Mouse (Mus musculus) heart, embryonic 11.5 days (tissue): Measurements from ENCODE around the gene Nom1. TPM values are rescaled to one million over a fixed set of nuclear protein-coding genes. Genes with fewer than 3 reads are reported as not detected.
A peak's percentile ranks its signal among the peaks of the same experiment; 100 is the strongest.

ENCODE experiments used
- ATAC-seq: fragments of 200-750 bp; cut with Nextera tagmentation; replicated peaks from 2 replicates; pipeline ENCODE4 v1.8.0; 2017; ENCODE audit warnings: moderate library complexity; ENCODE audit not compliant: insufficient number of reproducible peaks, low FRiP score, low TSS enrichment
- H3K27ac ChIP-seq: fragments of 300-500 bp; sonication (generic); 2 replicates; pipeline ENCODE4 v1.5.1; 2014; ENCODE audit warnings: mild to moderate bottlenecking, low read depth, low read length
- H3K27me3 ChIP-seq: fragments of 300-500 bp; sonication (generic); 2 replicates; pipeline ENCODE4 v1.6.1; 2014; ENCODE audit warnings: mild to moderate bottlenecking, low read length, mixed read lengths; ENCODE audit not compliant: control insufficient read depth, insufficient read depth
- H3K36me3 ChIP-seq: fragments of 300-500 bp; sonication (generic); 2 replicates; pipeline ENCODE4 v1.6.1; 2014; ENCODE audit warnings: mild to moderate bottlenecking, low read length, moderate library complexity, mixed read lengths; ENCODE audit not compliant: control insufficient read depth, insufficient read depth
- H3K4me1 ChIP-seq: fragments of 300-500 bp; sonication (generic); 2 replicates; pipeline ENCODE4 v1.6.1; 2014; ENCODE audit warnings: low read length; ENCODE audit not compliant: control insufficient read depth, insufficient read depth
- H3K4me2 ChIP-seq: fragments of 300-500 bp; sonication (generic); 2 replicates; pipeline ENCODE4 v1.6.1; 2014; ENCODE audit warnings: mild to moderate bottlenecking, moderate library complexity
- H3K4me3 ChIP-seq: fragments of 300-500 bp; sonication (generic); 2 replicates; pipeline ENCODE4 v1.5.1; 2014; ENCODE audit warnings: low read depth, low read length
- H3K9ac ChIP-seq: fragments of 300-500 bp; sonication (generic); 2 replicates; pipeline ENCODE4 v1.6.1; 2014; ENCODE audit warnings: mild to moderate bottlenecking, low read depth, low read length, moderate library complexity
- H3K9me3 ChIP-seq: fragments of 300-500 bp; sonication (generic); replicated peaks from 2 replicates; pipeline ENCODE4 v1.6.1; 2016; ENCODE audit warnings: low read length; ENCODE audit not compliant: control insufficient read depth
- WGBS: fragments of 180-500 bp; shearing (Covaris S2); extraction: QIAGEN DNeasy Blood & Tissue Kit; methylation state at CpG from one replicate; pipeline ENCODE4 v1.1.7; 2014; ENCODE audit not compliant: insufficient replicate concordance; 5-methylcytosine and 5-hydroxymethylcytosine counted together
- polyA plus RNA-seq: library from polyadenylated mRNA; unstranded; fragments of >200 nt; fragmentation: Nextera tagmentation; extraction: Ambion mirVana; gene quantifications from 2 replicates; pipeline ENCODE4 v1.2.1, GENCODE M21; 2014

Nom1 gene
- polyA plus RNA-seq, 1 experiment from 2014 or later: 14.9 TPM

DNA sequence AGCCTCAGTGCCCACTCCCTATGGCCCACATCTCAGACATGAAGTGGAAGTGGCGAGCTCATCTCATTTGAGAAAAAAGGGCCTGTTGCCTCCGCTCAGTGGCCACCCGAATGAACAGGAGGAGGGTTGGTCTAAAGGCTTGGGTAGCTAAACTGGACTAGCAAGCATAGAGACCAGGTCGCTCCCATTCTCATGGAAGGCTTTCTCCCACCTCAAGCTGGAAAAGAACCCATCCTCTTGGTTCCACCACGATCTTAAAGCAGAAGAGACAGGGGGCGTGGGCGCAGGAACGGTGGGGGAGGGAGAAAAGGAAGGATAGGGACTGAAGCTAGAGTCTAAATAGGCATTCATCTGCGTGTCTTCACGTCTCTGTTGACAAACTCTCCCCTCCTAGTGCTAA, 40.6 kb downstream of the Nom1 start:
- Histone ChIP-seq H3K9ac (no peak overlapping the region), H3K27me3 (peaks cover 99% of the 10 kb centered on the region), H3K9me3 (no peaks in the 10 kb centered on the region), H3K27ac (no peak overlapping the region), H3K4me3 (no peak overlapping the region), H3K4me1 (peaks cover 8% of the 10 kb centered on the region), H3K4me2 (no peak overlapping the region), H3K36me3 (no peaks in the 10 kb centered on the region)
- WGBS: 2% methylated on average over 10 of the region's 10 CpGs
- ATAC-seq: no peak

DNA sequence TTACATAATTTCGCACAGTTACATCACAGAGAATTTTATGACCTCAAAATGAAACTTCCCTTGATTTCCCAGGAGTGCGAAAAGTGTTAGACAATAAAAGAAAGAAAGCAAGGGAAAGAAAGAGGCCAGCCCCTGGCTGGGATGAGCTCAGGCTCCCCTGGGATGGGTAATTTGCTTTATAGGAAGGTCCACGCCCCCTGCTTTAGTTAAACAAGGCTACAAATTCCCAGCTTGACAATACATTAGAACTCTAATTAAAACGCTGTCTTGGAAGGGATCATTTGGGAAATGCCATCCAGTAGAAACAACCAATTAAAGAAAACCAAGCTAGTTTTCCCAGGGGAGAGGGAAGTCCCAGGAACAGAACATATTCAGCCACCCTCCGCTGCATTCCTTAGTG, 41.1 kb downstream of the Nom1 start:
- Histone ChIP-seq H3K36me3 (no peaks in the 10 kb centered on the region), H3K4me3 (no peak overlapping the region), H3K27ac (no peak overlapping the region), H3K27me3 (peaks cover 99% of the 10 kb centered on the region), H3K4me2 (no peak overlapping the region), H3K4me1 (peaks cover 8% of the 10 kb centered on the region), H3K9me3 (no peaks in the 10 kb centered on the region), H3K9ac (no peak overlapping the region)
- no peak for ATAC-seq
- WGBS: 3% methylated on average over 5 of the region's 5 CpGs

DNA sequence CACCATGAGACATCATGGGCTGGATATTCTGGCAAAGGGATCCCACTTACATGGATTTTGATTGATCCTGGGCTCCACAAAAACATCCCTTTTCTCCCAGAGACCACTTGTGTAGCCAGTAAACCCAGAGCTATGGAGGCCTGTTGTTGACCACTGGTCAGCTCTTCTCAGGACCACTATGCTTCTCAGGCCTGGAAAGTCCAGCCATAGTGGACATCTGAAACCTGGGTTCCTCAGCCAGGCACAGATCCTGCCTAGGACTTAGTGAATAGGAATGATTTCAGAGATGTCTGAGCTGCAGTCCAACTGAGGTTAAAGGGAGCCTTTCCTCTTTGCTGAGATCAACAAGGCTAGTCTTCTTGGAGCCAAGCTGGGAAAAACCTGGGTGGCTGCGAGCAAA, 41.6 kb downstream of the Nom1 start:
- WGBS: 9% methylated on average over 1 of the region's 1 CpGs
- Histone ChIP-seq H3K27ac (no peak overlapping the region), H3K4me2 (no peak overlapping the region), H3K9ac (no peak overlapping the region), H3K36me3 (no peaks in the 10 kb centered on the region), H3K27me3 (peaks cover 99% of the 10 kb centered on the region), H3K9me3 (no peaks in the 10 kb centered on the region), H3K4me3 (no peak overlapping the region), H3K4me1 (peaks cover 8% of the 10 kb centered on the region)
- ATAC-seq: no peak

DNA sequence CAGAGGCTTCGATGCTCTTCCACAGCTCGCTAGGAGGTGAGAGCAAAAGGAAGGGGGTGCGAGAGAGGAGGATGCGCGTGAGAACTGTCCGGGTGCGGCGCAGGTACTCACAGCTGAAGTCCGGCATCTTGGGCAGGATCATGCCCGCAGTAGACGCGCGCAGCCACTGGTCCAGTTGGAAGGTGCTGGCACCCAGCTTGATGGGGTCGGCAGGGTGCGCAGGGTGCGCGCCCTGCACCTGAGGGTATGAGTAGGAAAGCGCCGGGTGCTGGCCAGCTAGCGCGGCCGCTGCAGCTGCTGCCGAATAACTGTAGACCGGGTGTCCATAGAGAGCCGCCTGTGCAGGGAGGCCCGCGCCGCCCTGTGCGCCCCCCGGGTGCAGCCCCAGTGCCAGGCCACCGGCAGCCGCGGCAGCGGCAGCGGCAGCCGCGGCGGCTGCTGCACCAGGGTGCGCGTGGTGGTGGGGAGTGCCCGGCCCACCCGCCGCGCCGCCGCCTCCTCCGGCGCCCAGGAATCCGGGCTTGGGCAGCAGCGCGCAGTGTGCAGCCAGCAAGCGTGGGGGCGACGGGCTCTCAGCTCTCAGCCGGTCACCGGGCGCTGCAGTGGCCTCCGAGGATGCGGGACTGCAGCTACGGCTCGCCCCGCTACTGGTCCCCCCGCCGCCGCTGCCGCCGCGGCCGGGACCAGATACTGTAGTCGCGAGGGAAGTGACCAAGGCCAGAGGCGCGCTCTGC, 43.2 kb downstream of the Nom1 start:
- whole genome bisulfite sequencing: 1% methylated on average over 72 of the region's 73 CpGs
- Histone ChIP-seq H3K4me2 (peak overlapping the region; percentile 69), H3K27ac (no peak overlapping the region), H3K9ac (no peak overlapping the region), H3K36me3 (no peaks in the 10 kb centered on the region), H3K4me1 (peaks cover 8% of the 10 kb centered on the region), H3K4me3 (peak overlapping the region; percentile 31), H3K27me3 (peaks cover 98% of the 10 kb centered on the region), H3K9me3 (no peaks in the 10 kb centered on the region)
- no peak for ATAC-seq

DNA sequence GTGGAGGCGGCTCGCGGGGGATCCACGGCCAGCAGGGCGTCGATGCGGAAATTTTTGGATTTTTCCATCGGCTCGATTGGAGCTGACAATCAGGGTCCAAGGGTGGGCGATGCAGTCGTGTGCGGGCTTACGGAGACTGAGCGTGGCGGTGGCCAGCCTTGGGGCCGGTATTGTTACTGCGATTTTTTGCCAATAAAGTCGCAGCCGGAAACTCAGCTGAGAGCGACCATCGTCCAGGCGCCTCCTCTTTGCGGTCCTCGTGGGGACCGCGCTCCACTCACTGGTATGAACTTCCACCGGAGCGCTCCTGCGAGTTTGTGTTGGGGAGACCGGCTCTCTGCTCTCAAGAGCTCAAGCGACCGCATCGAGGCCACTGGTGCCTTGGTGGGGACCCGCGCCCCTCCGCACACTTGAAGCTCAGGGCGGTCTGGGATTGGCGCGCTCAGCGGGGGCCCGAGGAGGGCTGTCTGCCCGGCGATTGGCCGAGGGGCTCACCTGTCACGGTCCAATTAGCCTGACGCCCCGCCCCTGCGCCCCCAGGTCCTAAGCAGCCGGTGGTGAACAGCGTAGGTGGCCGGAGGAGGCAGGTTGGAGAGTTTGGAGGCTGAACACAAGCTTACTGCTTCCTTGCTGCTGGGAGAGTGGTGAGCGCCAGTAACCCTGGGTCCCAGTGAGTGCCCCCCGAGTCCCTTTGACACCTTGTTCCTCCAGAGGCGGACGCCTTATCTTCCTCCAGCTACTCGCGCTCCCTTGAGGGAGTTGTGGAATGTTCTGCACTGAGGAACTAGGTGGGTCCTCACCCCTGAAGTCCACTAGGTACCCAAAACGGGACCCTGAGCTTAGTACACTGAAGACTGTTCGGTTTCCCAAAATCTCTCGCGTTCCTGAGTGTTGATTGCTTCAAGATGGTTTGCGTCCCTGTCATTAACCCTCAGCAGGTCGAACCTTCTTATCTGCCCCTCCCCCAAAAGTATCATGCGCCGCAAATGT, 44.0 kb downstream of the Nom1 start, which contains the start of gene Mnx1:
Gene Mnx1, minus strand, starts transcription at position 263 of the 990 bp plus-strand sequence.
- Histone ChIP-seq H3K4me1 (peaks cover 8% of the 10 kb centered on the region), H3K27me3 (peaks cover 98% of the 10 kb centered on the region), H3K36me3 (no peaks in the 10 kb centered on the region), H3K9ac (no peak within 1 kb of the TSS), H3K4me2 (peak within 1 kb of the TSS; percentile 69), H3K27ac (no peak within 1 kb of the TSS), H3K9me3 (no peaks in the 10 kb centered on the region), H3K4me3 (peak within 1 kb of the TSS; percentile 31)
- ATAC-seq: peak; percentile 33
- under 1% methylated on average over 65 of the region's 65 CpGs for WGBS

DNA sequence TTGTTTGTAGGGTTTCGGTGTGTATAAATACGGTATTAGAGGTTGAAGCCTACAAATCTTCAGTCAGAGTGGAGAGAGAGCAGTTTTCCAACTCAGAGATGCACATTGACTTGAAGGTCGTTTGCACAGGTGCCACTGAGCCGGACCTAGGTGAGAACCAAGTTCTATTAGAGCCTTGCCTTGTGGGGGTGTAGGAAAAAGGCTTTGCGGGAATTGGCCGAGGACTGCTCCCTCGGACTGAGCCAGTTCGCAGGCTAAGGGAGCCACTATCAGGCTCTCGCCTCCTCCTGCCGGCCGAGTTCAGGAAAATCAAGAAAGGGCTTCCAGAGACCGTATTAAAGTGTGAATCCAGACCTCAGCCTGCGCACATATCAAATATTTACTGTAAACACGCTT, 44.7 kb downstream of the Nom1 start:
- no peak for ATAC-seq
- H3K36me3 ChIP-seq: no peaks in the 10 kb centered on the region
- no peaks in the 10 kb centered on the region for H3K9me3 ChIP-seq
- H3K27me3 ChIP-seq: peaks cover 98% of the 10 kb centered on the region
- H3K9ac ChIP-seq: no peak overlapping the region
- WGBS: 2% methylated on average over 14 of the region's 14 CpGs
- H3K4me3 ChIP-seq: no peak overlapping the region
- H3K4me1 ChIP-seq: peaks cover 8% of the 10 kb centered on the region
- H3K27ac ChIP-seq: no peak overlapping the region
- H3K4me2 ChIP-seq: no peak overlapping the region

DNA sequence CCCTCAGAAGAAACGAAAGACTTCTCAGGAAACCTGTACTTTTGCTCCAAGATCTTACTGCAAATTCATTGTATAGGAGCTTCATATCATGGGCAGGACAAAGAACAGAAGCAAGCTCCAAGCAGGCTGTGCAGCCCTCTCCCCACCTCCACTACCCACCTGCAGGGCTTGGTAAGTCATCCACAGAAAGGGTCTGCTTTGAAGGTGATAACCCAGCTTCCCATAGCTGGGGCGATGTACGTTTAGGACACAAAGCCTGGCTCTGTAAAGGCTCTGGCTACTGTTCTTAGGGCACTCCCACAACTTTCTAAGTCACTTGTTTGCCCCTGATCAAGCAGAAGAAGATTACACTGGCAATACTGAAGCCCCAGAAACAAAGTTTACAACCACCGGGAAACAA, 49.3 kb downstream of the Nom1 start:
- Histone ChIP-seq H3K27me3 (peaks cover 97% of the 10 kb centered on the region), H3K27ac (no peak overlapping the region), H3K4me1 (no peaks in the 10 kb centered on the region), H3K36me3 (no peaks in the 10 kb centered on the region), H3K9me3 (no peaks in the 10 kb centered on the region), H3K9ac (no peak overlapping the region), H3K4me3 (no peak overlapping the region), H3K4me2 (no peak overlapping the region)
- WGBS: 7% methylated on average over 4 of the region's 4 CpGs
- no peak for ATAC-seq

DNA sequence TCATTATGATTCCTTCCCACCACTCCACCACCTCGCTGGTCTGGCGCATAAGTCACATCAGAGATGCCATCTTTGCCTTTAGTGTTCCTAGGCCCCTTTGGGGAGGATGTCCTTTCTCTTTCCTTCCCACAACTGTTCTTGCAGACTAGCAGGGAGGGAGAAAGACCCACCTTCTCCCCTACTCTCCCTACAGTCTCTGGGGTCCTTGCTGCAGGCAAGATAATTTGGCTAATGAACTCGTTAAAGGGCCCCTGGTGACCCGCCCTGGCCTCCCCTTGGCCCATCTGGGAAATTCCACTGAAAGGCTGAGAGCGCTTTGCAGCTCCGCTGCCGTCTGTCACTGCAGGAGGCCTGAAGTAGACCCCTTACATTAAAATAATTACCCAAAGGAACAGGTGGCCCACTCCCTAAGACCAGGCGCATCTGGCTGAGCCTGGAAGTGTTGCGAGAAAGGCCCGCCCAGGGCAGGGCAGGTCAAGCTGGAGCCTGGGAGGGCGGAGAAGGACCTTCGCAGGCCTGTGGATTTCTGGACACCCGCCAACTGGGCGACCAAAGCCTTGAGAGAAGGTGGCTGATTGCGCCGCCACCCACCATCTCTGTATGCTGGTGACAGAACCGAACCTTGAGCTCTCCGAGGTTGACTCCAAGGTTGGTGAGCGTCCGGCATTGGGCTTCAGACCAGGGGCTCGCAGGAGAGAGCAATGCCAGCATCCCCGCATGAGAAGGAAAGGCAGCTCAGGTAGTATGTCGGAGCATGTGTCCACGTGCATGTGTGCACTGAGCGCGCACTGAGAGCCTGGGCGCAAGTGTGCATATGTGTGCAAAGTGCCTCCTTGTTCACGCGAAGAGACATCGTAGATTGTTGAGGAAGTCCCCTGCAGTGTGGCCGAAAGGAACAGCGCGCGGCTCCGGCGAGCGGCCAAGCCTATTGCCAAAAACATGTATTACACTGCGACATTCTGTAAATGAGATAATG, 50.8 kb downstream of the Nom1 start:
- no peak overlapping the region for H3K4me2 ChIP-seq
- ATAC-seq: peak; percentile 35; the same call in 1 of the 2 replicates
- H3K4me1 ChIP-seq: no peaks in the 10 kb centered on the region
- H3K27me3 ChIP-seq: peaks cover 96% of the 10 kb centered on the region
- 3% methylated on average over 38 of the region's 38 CpGs for WGBS
- no peaks in the 10 kb centered on the region for H3K9me3 ChIP-seq
- H3K4me3 ChIP-seq: peak overlapping the region; percentile 23; the same call in 1 of the 2 replicates
- H3K36me3 ChIP-seq: no peaks in the 10 kb centered on the region
- no peak overlapping the region for H3K9ac ChIP-seq
- no peak overlapping the region for H3K27ac ChIP-seq
